Mouse (Mus musculus): ENCODE measurements at regions not wholly inside any gene's neighbourhood (a gene's known extent, or its start where the extent isn't known, plus 50 kb on each side); places are given as distances from the start of the nearest gene placed in this dataset.

GRCm38 (mm10) chr9:101551256-101551655 is 299.7 kb upstream of the Ppp2r3a start:
- WGBS: 45% methylated on average over 3 of the region's 3 CpGs
- Histone ChIP-seq H3K27ac (ENCODE audit: low read depth, low read length) (no peak overlapping the region), H3K4me3 (ENCODE audit: low read depth, low read length) (no peak overlapping the region), H3K9me3 (ENCODE audit: control insufficient read depth) (no peaks in the 10 kb centered on the region), H3K9ac (ENCODE audit: low read depth, low read length) (no peak overlapping the region), H3K4me2 (replicated peaks; ENCODE audit: low read depth) (no peak overlapping the region), H3K36me3 (ENCODE audit: control insufficient read depth, insufficient read depth) (no peaks in the 10 kb centered on the region), H3K4me1 (replicated peaks; ENCODE audit: control insufficient read depth, insufficient read depth, low read length) (no peaks in the 10 kb centered on the region), H3K27me3 (replicated peaks; ENCODE audit: control insufficient read depth, insufficient read depth, low read length) (no peaks in the 10 kb centered on the region)
- ATAC-seq: no peak
- TF ChIP-seq CTCF (IDR thresholded peaks at IDR 0.05; ENCODE audit: low read depth): no peak

- Histone ChIP-seq H3K27ac (ENCODE audit: low read depth, low read length) (no peak overlapping the region), H3K9ac (ENCODE audit: low read depth, low read length) (no peak overlapping the region), H3K36me3 (ENCODE audit: control insufficient read depth, insufficient read depth) (no peaks in the 10 kb centered on the region), H3K27me3 (replicated peaks; ENCODE audit: control insufficient read depth, insufficient read depth, low read length) (no peaks in the 10 kb centered on the region), H3K9me3 (ENCODE audit: control insufficient read depth) (no peaks in the 10 kb centered on the region), H3K4me2 (replicated peaks; ENCODE audit: low read depth) (no peak overlapping the region), H3K4me1 (replicated peaks; ENCODE audit: control insufficient read depth, insufficient read depth, low read length) (no peaks in the 10 kb centered on the region), H3K4me3 (ENCODE audit: low read depth, low read length) (no peak overlapping the region)
- 53% methylated on average over 10 of the region's 10 CpGs for WGBS
- no peak for ATAC-seq
- TF ChIP-seq CTCF (IDR thresholded peaks at IDR 0.05; ENCODE audit: low read depth): no peak
These were observed 294.7 kb upstream of the Ppp2r3a start for GRCm38 (mm10) chr9:101546213-101546832.

- Histone ChIP-seq H3K4me3 (ENCODE audit: low read depth, low read length) (no peak overlapping the region), H3K27me3 (replicated peaks; ENCODE audit: control insufficient read depth, insufficient read depth, low read length) (no peaks in the 10 kb centered on the region), H3K9me3 (ENCODE audit: control insufficient read depth) (no peaks in the 10 kb centered on the region), H3K4me2 (replicated peaks; ENCODE audit: low read depth) (no peak overlapping the region), H3K9ac (ENCODE audit: low read depth, low read length) (no peak overlapping the region), H3K4me1 (replicated peaks; ENCODE audit: control insufficient read depth, insufficient read depth, low read length) (no peaks in the 10 kb centered on the region), H3K27ac (ENCODE audit: low read depth, low read length) (no peak overlapping the region), H3K36me3 (ENCODE audit: control insufficient read depth, insufficient read depth) (no peaks in the 10 kb centered on the region)
- 54% methylated on average over 7 of the region's 7 CpGs for WGBS
- no peak for ATAC-seq
- no peak for TF ChIP-seq CTCF (IDR thresholded peaks at IDR 0.05; ENCODE audit: low read depth)
These were observed 266.5 kb upstream of the Ppp2r3a start for GRCm38 (mm10) chr9:101518137-101518536.

- Histone ChIP-seq H3K4me2 (replicated peaks; ENCODE audit: low read depth) (no peak overlapping the region), H3K27me3 (replicated peaks; ENCODE audit: control insufficient read depth, insufficient read depth, low read length) (no peaks in the 10 kb centered on the region), H3K4me1 (replicated peaks; ENCODE audit: control insufficient read depth, insufficient read depth, low read length) (no peaks in the 10 kb centered on the region), H3K4me3 (ENCODE audit: low read depth, low read length) (no peak overlapping the region), H3K36me3 (ENCODE audit: control insufficient read depth, insufficient read depth) (no peaks in the 10 kb centered on the region), H3K27ac (ENCODE audit: low read depth, low read length) (no peak overlapping the region), H3K9me3 (ENCODE audit: control insufficient read depth) (no peaks in the 10 kb centered on the region), H3K9ac (ENCODE audit: low read depth, low read length) (no peak overlapping the region)
- WGBS: 75% methylated on average over 3 of the region's 3 CpGs
- ATAC-seq: no peak
- TF ChIP-seq CTCF (IDR thresholded peaks at IDR 0.05; ENCODE audit: low read depth): no peak
These were observed 259.2 kb upstream of the Ppp2r3a start for GRCm38 (mm10) chr9:101510807-101511206.

- Histone ChIP-seq H3K9ac (ENCODE audit: low read depth, low read length) (no peak overlapping the region), H3K27me3 (replicated peaks; ENCODE audit: control insufficient read depth, insufficient read depth, low read length) (no peaks in the 10 kb centered on the region), H3K36me3 (ENCODE audit: control insufficient read depth, insufficient read depth) (no peaks in the 10 kb centered on the region), H3K4me1 (replicated peaks; ENCODE audit: control insufficient read depth, insufficient read depth, low read length) (no peaks in the 10 kb centered on the region), H3K9me3 (ENCODE audit: control insufficient read depth) (no peaks in the 10 kb centered on the region), H3K4me3 (ENCODE audit: low read depth, low read length) (no peak overlapping the region), H3K4me2 (replicated peaks; ENCODE audit: low read depth) (no peak overlapping the region), H3K27ac (ENCODE audit: low read depth, low read length) (no peak overlapping the region)
- WGBS: 83% methylated on average over 9 of the region's 9 CpGs
- no peak for ATAC-seq
- no peak for TF ChIP-seq CTCF (IDR thresholded peaks at IDR 0.05; ENCODE audit: low read depth)
These were observed 257.6 kb upstream of the Ppp2r3a start for GRCm38 (mm10) chr9:101509196-101509595.

- Histone ChIP-seq H3K4me2 (replicated peaks; ENCODE audit: low read depth) (no peak overlapping the region), H3K4me3 (ENCODE audit: low read depth, low read length) (no peak overlapping the region), H3K9ac (ENCODE audit: low read depth, low read length) (no peak overlapping the region), H3K36me3 (ENCODE audit: control insufficient read depth, insufficient read depth) (no peaks in the 10 kb centered on the region), H3K27me3 (replicated peaks; ENCODE audit: control insufficient read depth, insufficient read depth, low read length) (no peaks in the 10 kb centered on the region), H3K9me3 (ENCODE audit: control insufficient read depth) (no peaks in the 10 kb centered on the region), H3K27ac (ENCODE audit: low read depth, low read length) (no peak overlapping the region), H3K4me1 (replicated peaks; ENCODE audit: control insufficient read depth, insufficient read depth, low read length) (no peaks in the 10 kb centered on the region)
- no peak for TF ChIP-seq CTCF (IDR thresholded peaks at IDR 0.05; ENCODE audit: low read depth)
- 78% methylated on average over 6 of the region's 6 CpGs for WGBS
- ATAC-seq: no peak
These were observed 255.6 kb upstream of the Ppp2r3a start for GRCm38 (mm10) chr9:101507023-101507690.

Measured in intestine, postnatal 0 days (tissue).